Mouse (Mus musculus) neutrophil, adult 5-6 weeks (primary cell): ENCODE measurements around the gene Aifm2. TPM values are rescaled to one million over a fixed set of nuclear protein-coding genes. Genes with fewer than 3 reads are reported as not detected.
A peak's percentile ranks its signal among the peaks of the same experiment; 100 is the strongest.

Source experiments
- ATAC-seq: fragments of 151-379, 151-347 bp; 2 replicates; pipeline ENCODE4 v1.8.0; 2017; ENCODE audit warnings: mild to moderate bottlenecking, moderate TSS enrichment; ENCODE audit not compliant: insufficient number of reproducible peaks, poor library complexity, low FRiP score, severe bottlenecking; ENCODE audit errors: extremely low read depth
- total RNA-seq: library from RNA; stranded (forward); fragments of 200-1000 nt; gene quantifications from 2 replicates; pipeline ENCODE4 v1.2.3, GENCODE M21; 2017

Aifm2 gene
- total RNA-seq, result 1.2 and 2.8 TPM in 2 replicates

DNA sequence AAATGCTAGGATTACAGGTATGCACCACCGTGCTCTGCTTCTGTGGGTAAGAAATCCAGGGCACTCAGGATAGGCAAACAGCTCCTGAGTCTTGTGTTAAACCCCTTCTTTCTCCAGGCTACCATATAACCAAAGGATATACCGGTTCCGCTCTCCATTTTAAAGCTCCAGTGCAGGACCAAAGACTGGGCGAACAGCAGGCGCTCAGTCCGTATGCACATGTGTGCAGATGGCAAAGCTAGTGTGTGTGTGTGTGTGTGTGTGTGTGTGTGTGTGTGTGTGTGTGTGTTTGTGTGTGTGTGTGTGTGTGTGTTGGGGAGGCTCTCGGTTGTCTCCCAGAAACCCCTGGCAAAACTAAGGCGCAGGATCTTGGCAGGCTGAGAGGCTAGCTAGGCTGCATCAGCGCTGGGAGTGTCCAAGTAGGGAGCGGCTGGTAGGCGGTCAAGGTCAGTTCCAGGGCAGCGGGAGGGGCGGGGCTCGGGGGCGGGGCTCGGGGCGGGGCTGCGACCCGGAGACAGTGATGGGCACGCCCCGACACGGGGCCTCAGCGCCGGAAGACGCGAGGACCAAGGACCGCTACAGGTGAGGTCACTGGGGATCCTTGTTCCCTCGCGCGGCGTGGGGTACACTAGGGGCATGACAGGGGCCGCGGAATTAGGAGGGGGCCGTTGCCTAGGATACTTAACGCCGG lies at the start of gene Aifm2:
Gene Aifm2, plus strand, starts transcription at position 493 of the 691 bp plus-strand sequence.
- ATAC-seq, result peak; percentile 63

- ATAC-seq, result no peak
Measured at GRCm38 (mm10) chr10:61665651-61666050, 49.4 kb upstream of the Aifm2 start.

DNA sequence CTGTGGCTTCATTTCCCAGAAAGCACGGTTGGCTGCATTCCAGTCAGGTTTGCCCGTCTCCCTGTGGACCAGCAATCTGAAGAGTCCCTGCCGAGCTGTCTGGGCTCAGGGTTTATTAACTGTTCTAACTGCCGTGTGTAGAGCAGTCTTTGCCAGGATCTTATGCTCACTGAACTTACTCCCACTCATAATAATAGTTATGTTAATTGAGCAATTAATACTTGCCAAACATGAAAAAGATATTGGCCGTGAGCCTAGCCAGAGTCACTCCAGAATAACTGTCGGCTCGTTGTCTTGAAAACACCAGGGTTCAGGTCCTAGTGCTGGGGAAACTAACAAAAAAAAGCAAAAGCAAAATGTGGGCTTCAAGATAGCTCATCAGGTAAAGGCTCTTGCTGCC lies 45.8 kb upstream of the Aifm2 start:
- ATAC-seq, result no peak

GRCm38 (mm10) chr10:61669896-61670295 lies 45.2 kb upstream of the Aifm2 start:
- ATAC-seq, result no peak

DNA sequence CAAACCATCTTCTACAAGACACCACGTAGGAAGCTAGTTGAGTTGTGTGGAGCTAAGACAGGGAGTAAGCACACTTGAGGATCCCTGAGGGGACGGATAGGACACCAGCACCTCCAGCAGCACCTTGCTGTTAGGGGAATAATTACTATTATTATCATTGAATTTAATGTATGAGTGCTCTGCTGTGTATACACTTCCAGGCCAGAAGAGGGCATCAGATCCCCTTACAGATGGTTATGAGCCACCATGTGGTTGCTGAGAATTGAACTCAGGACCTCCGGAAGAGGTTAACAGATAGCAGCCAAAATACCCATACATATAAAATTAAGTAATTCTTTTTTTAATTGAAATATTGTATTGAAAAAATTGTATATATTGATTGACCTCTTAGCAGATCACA lies 44.3 kb upstream of the Aifm2 start:
- ATAC-seq, result no peak

- no peak for ATAC-seq
Measured at GRCm38 (mm10) chr10:61675935-61676334, 39.1 kb upstream of the Aifm2 start.

DNA sequence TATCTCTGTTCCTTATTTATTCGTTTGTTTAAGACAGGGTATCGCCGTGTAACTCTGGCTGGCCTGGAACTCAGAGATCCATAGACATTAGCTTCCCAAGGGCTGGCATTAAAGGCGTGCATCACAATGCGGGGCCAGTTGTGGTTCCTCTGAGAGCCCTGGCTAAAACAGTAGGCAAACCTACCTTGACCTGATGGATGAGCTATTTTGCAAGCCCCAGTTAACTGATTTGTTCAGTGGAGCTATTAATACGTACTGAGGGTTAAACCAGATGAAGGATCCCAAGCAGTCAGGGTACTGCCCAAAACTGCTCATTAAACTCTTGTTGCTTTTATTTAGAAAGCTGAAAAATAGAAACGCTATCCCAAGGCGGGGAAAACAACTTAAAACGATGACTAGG lies 35.5 kb upstream of the Aifm2 start:
- ATAC-seq, result no peak

- ATAC-seq, result peak; percentile 99
Measured at GRCm38 (mm10) chr10:61680015-61680913, 34.8 kb upstream of the Aifm2 start, which contains the start of gene Sar1a. Sar1a (plus strand) TSS chr10:61680299.

DNA sequence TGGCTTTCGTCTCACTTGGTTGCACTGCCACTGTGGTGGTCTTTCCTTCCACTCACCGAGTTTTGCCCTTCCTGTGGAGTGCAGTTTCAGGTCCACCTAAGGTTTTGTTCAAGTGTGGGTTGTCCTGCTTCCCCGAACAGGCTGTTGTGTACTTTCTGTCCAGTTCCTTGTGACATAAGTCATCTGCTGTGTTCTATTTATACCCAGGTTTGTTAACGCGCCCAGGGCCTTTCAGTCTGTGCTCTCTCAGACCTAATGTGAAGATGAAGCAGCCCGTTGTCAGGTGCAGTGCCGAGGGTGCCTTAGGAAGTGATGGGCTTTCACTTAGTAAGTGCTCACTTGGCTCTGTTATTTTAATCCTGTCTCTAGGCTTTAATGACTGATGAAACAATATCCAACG lies 25.7 kb upstream of the Aifm2 start:
- no peak for ATAC-seq

GRCm38 (mm10) chr10:61693563-61693962 lies 21.5 kb upstream of the Aifm2 start:
- no peak for ATAC-seq

GRCm38 (mm10) chr10:61694870-61695670 lies 20.0 kb upstream of the Aifm2 start, which contains the start of gene Tysnd1:
Tysnd1 (plus strand) TSS chr10:61695514.
- peak; percentile 97 for ATAC-seq

GRCm38 (mm10) chr10:61695703-61696559 lies 19.1 kb upstream of the Aifm2 start:
- ATAC-seq, result no peak

GRCm38 (mm10) chr10:61696560-61696823 lies 18.6 kb upstream of the Aifm2 start:
- no peak for ATAC-seq

- ATAC-seq, result no peak
Measured at GRCm38 (mm10) chr10:61697028-61697427, 18.0 kb upstream of the Aifm2 start.

DNA sequence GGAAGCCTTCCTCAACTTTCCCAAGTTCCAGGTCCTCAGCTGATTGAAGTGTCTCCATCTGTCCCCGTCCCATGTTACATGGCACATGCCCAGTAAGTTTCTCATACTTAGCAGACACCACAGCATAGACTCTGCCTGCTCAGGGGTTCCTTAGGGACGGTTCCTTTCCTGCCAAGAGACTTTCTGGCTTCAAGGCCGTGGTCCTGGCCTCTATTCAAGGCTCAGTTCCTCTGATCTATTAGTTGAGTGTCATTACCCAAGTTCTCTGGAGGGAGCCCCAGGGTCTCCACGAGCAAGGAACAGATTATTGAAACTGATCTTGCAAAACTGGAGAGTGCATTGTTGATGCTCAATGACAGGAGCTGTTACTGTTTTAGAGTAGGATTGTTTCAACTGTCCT lies 10.4 kb upstream of the Aifm2 start:
- no peak for ATAC-seq

GRCm38 (mm10) chr10:61706412-61707375 lies 8.4 kb upstream of the Aifm2 start:
- ATAC-seq, result no peak

GRCm38 (mm10) chr10:61713601-61714000 lies 1.5 kb upstream of the Aifm2 start:
- ATAC-seq, result no peak

DNA sequence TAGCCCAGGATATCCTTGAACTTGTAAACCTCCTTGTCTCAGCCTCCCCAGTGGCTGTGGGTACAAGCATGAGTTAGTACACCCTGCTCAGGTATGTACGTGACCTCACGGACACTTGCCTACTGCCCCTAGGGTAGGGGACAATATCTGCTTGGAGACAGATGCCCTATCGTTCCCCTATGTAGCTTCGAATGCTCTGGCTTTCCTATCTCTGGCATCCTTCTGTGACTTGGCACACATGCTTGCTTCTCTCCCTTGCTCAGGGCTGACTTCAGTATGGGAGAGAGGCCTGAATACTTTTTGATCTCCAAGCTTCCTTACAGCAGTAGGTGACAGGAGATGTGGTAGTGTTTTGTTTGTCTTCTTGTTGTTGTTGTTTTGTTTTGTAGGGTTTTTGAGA lies 917 bp upstream of the Aifm2 start:
- ATAC-seq, result no peak
